Mouse (Mus musculus) layer of hippocampus, postnatal 36 days (tissue): ENCODE measurements around the gene 5430427O19Rik. TPM values are rescaled to one million over a fixed set of nuclear protein-coding genes. Genes with fewer than 3 reads are reported as not detected.

Experiments
- DNase-seq, 2 experiments: peaks; one replicate each; pipeline ENCODE4 v3.0.0; 2022
- total RNA-seq, 2 experiments: library from RNA; stranded (reverse); gene quantifications; 2 replicates each; pipeline ENCODE4 v1.2.3; 2021

Gene 5430427O19Rik
- under 1 TPM; 0.17 to 0.20 TPM for total RNA-seq

GRCm38 (mm10) chrX:85869914-85870483 is at the start of gene 5430427O19Rik:
Gene 5430427O19Rik (plus strand): TSS chrX:85870354.
- no peak for DNase-seq

DNA sequence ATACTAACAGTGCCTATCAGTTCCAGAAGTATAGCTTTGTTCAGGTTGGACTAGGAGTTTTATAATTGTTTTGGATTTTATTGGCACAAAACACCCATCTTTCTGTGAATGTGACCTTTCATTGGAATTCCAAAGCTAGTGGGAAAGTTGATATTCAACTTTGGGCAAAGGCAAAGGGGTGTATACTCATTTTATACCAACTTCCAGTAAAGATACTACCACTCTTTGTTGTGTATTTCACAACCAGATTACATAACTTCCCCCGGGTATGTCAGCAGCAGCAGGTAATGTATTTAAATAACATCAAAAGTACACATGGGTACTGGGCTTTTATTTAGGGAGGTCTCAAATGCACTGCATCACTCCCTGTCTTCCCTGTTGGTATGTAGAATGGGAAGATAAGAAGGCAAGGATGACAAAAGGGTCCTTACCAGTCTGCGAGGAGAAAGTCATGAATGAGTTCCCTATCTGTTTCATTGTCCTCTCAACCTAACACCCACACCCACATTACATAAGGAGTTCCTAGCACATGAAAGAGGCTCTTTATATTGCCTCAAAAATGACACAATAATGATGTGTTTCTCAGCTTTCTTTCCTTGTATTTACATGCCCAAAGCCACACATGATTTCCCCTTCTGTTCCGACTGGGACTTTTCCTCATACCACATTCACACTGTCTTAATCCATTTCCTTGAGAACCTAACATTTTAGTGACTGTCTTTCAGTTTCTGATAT is 42.3 kb upstream of the 5430427O19Rik start:
- DNase-seq: no peak

DNA sequence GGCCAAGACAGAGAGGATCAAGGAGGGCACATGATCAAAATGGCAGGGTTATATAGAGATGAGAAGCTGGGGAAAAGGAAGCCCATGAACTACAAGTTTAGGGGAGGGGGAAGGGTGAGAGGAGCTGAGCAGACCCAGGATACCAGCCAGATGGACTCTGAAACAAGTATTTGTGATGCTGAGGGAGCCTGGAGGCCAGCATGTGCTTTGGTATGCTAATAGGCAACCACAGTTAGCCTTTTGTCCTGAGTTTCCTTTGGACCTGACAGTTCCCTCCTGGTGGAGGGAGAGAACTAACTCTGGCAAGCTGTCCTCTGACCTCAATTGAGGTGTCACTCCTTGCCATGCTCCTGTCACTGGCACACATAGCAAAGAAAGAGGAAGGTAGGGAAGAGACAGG is 41.2 kb upstream of the 5430427O19Rik start:
- no peak for DNase-seq

DNA sequence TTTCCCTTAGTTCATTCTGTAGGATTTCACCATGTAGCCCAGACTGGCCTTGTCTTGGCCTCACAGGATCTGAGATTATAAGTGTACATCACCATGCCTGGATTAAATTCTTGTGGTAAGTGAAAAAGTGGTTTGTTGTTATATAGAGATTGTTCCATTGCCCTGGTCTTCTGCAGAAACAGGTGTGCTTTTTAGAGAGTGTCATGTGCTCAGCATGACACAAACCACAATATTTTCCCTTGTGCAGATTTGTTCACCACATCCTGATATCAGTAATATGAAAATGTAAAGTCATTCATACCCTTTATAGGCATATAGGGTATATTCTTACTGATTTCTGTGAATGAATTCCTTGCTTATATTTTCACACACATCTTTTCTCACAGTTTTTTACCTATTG is 31.0 kb upstream of the 5430427O19Rik start:
- DNase-seq: no peak

- DNase-seq: no peak
Observed at GRCm38 (mm10) chrX:85855938-85856337, 14.2 kb upstream of the 5430427O19Rik start.

DNA sequence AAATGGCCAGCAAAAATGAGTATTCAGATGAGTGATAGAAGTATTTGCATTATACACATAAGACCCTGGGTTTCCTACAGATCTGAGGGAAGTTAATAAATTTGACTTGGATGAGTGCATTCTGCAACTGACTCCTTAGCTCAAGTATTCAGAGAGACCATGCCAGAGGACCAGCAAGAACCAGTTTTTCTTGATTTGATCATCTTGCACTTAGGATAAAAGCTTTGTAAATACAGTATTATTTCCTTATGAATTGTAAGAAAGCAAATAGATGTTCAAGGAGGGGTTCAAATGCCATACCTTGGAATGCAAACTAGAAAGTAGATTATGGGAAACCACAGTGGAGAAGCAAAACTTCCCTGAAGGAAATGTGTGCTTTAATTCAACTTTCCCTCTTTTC is 13.0 kb upstream of the 5430427O19Rik start:
- DNase-seq: no peak

- no peak for DNase-seq
Observed at GRCm38 (mm10) chrX:85868079-85868478, 2.1 kb upstream of the 5430427O19Rik start.

GRCm38 (mm10) chrX:85871371-85872056 is 1.4 kb downstream of the 5430427O19Rik start:
- DNase-seq: no peak

DNA sequence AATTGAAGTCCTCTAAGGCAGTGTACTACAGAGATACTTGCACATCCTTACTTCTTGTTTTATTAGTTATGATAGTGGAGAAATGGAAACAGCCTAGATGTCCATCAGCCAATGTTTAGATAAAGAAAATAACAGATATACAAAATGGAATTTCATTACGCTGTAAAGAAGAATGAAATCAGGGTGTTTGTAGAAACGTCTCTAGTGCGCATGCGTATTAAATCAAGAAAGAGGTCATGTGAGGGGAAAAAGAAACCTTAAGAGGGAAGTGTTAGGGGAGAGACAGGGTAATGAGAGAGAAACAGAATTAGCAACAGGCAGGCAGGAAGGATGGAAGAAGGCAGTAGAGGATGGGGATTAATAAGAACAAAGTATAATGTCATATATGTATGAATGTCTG is 4.2 kb downstream of the 5430427O19Rik start:
- DNase-seq: no peak

- DNase-seq: no peak
Observed at GRCm38 (mm10) chrX:85875951-85876350, 5.8 kb downstream of the 5430427O19Rik start.

DNA sequence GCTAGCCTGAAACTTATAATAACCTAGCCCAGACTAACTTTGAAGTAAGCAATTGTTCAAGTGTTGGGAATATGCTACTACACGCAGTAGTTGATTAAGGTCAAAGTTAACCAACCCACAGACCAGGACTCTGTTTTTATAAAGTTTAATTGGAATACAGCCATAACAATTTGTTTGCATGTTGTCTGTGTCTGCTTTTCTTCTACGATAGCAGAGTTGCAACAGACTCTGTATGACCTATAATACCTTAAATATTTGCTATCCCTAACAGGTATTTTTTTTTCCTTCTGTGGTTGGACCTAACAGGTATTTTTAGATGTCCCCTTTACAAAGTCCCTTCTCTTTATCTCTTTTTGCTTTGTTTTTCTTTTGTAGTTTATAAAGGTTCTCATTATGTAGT is 7.6 kb downstream of the 5430427O19Rik start:
- no peak for DNase-seq

- no peak for DNase-seq
Observed at GRCm38 (mm10) chrX:85878293-85878692, 8.1 kb downstream of the 5430427O19Rik start.

DNA sequence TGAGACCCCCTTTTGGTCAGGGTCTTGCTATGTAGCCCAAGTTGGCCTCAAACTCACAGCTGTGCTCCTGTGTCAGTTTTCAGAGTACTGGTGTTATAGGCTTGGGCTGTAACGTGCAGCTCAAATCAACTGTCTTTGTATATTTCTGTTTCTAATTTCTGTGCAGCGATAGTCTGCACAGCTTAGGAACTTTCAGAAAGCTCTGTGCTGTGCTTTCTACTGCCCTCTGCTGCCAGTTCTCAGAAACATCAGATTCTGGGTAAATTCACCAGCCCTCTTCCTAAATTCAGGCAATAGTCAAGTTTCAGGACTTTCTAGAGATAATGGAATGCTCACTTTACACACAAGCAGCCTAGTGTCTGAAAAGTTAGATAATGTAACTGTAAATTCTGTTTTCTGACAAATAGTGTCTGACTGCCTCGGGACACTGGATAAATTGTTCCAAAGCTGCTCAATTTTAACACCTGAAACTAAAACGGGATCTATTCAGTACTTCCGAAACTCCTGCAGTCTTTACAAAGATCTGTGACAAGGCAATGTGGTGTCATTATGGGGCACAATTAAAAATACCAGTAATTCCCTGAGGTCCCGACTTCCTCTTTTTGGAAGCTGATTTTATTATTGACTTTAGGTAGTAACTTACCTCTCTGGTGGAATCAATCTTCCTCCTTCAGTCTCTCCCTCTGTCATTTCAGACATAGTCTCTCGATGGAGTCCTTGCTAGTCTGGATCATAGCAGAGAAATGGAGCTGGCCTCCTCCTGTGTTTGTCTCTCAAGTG is 9.2 kb downstream of the 5430427O19Rik start:
- peak in 1 of 2 experiments; percentile 5 for DNase-seq

DNA sequence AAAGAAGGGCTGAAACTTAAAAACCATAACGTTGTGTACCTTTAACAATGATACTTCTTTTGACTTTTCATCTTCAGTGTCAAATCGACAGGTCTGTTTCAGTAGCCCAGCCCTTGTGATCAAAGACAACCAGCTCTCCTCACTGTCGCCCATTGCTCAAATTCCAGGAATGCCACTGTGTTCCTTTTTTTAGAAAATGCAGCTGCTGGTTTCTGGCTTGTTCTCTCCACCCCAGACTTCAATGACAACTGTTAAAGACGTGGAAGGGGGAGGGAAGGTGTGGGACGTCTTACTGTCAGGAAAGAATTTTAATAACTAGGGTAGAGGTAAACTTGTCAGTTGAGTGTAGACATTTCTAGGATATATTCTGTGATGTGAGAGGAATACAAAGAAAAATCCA is 16.5 kb downstream of the 5430427O19Rik start:
- no peak for DNase-seq

GRCm38 (mm10) chrX:85901195-85901594 is 31.0 kb downstream of the 5430427O19Rik start:
- DNase-seq: no peak

DNA sequence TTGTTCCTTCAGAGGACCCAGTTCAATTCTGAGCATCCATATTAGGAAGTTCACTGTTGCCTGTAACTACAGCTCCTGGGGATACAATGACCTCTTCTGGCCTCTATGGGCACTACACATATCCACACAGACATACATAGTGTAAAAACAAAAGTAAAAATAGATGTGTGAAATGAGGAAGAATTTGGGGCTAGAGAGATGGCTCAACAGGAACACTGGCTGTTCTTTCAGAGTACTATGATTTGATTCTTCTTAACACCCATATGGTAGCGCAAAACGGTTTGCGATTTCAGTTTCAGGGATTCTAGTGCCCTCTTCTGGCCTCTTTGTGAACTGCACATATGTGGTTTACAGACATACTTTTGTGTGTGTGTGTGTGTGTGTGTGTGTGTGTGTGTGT is 48.9 kb downstream of the 5430427O19Rik start:
- DNase-seq: no peak

- no peak for DNase-seq
Observed at GRCm38 (mm10) chrX:85932991-85933390, 62.8 kb downstream of the 5430427O19Rik start.

Other genes with a start within 250 kb of the 5430427O19Rik start
- gene Gk, start 93.5 kb upstream of the 5430427O19Rik start, total RNA-seq: 10 to 100 TPM; 26.2 to 28.1 TPM
- gene Samt3, start 173.8 kb downstream of the 5430427O19Rik start, total RNA-seq: not detected